Mouse (Mus musculus) retina, postnatal 1 day (tissue): ENCODE results near the gene Coq9.
A peak's percentile ranks its signal among the peaks of the same experiment; 100 is the strongest.

Source experiments
- DNase-seq: peaks from one replicate; pipeline ENCODE4 v3.0.0-alpha.2; 2012

The Coq9 gene

GRCm38 (mm10) chr8:94837662-94838574, at the start of gene Coq9, which contains the start of gene Ciapin1:
TSS of gene Coq9 (plus strand) at chr8:94838321.
TSS of gene Ciapin1 (minus strand) at chr8:94838358.
- peak; percentile 98 for DNase-seq

- no peak for DNase-seq
Observed at GRCm38 (mm10) chr8:94789256-94789955, 48.7 kb upstream of the Coq9 start.

- DNase-seq: no peak
Observed at GRCm38 (mm10) chr8:94794368-94794767, 43.8 kb upstream of the Coq9 start.

DNA sequence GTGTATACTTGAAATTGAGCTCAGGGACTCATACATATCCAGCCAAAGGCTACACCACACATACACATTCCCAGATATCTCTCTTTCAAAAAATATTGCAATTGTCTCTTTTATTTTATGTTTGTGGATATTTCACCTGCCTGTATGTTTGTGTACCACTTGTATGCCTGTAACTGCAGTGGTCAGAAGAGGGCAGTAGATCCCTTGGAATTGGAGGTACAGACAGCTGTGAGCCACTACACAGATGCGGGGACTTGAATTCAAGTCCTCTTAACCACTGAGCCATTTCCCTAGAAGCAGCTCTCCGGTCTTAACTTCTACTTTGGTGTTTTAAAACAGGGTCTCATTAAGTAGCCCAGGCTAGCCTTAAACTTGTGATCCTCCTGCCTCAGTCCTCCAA, 43.3 kb upstream of the Coq9 start:
- DNase-seq: no peak

GRCm38 (mm10) chr8:94800278-94800968, 37.7 kb upstream of the Coq9 start:
- DNase-seq: no peak

- peak; percentile 67 for DNase-seq
Observed at GRCm38 (mm10) chr8:94801293-94802095, 36.6 kb upstream of the Coq9 start.

DNA sequence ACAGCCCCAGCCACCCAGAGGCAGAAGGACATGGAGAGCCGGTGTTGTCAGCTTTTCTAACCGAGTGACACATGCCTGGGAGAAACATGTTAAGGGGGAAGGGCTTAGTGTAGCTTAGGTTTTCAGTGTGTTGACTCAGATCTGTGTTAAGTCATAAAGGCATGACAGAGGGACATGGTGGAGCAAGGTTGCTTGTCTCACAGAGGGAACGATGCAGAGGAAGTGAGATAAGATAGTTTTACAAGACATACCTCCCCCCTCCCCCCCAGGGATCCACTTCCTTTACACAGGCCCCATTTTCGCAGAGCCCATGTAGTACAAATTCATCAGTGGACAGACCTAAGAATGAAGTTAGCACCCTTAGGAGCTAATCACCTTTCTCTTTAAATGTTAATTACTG, 35.7 kb upstream of the Coq9 start:
- no peak for DNase-seq

GRCm38 (mm10) chr8:94803551-94803950, 34.6 kb upstream of the Coq9 start:
- no peak for DNase-seq

- no peak for DNase-seq
Observed at GRCm38 (mm10) chr8:94804546-94805340, 33.4 kb upstream of the Coq9 start.

DNA sequence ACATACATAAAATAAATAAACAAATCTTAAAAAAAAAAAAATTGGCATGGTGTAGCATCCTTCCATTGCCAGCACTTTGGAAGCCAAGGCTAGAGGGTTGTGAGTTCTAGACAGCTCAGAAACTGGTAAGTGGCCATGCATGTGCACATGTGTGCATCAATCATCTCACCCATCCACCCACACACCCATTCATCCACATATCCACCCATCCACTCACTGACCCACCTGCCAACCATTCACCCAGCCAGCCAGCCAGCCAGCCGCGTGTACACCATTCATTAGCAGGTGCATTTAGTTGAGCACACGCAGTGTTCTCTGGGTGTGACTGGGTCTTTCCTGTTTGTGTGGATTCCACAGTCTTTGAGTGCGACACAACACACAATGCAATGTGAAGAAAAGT, 32.3 kb upstream of the Coq9 start:
- no peak for DNase-seq

DNA sequence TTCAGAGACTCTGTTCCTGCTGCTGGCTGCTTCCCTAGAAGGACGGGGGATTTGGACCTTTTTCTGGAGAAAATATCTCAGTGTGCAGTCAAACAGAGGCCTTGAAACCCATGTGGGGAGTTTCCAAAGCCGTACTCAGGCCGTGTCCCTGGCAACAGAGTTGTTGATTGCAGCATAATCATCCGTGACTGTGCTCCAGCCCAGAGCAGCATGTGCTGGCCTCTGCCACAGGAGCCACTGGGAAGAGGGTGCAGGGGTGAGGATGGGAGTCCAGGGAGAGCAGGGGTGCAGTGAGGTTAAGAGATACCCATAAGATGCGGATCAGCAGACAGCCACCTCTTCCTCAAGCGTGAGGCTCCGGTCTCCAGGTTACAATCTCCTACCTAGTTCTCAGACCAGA, 30.6 kb upstream of the Coq9 start:
- DNase-seq: no peak

GRCm38 (mm10) chr8:94808372-94808771, 29.7 kb upstream of the Coq9 start:
- DNase-seq: no peak

- no peak for DNase-seq
Observed at GRCm38 (mm10) chr8:94810153-94810552, 28.0 kb upstream of the Coq9 start, which contains the start of gene Ccl17. TSS of gene Ccl17 (plus strand) at chr8:94810453.

- DNase-seq: no peak
Observed at GRCm38 (mm10) chr8:94810855-94811254, 27.3 kb upstream of the Coq9 start.

DNA sequence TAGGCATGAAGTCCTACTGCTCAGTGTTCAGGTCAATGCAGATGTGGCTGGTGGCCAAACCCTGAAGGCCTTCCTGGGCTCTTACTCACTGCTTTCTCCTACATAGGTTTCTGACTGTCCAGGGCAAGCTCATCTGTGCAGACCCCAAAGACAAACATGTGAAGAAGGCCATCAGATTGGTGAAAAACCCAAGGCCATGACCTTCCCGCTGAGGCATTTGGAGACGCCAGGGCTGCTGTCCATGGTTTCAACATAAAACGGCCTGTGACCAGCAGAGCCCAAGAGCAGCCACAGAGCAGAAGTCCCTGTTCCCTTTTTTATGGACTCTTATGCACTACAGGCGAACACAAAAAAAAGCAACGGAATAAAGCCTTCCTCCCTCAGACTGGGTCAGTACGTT, 26.5 kb upstream of the Coq9 start:
- DNase-seq: no peak

DNA sequence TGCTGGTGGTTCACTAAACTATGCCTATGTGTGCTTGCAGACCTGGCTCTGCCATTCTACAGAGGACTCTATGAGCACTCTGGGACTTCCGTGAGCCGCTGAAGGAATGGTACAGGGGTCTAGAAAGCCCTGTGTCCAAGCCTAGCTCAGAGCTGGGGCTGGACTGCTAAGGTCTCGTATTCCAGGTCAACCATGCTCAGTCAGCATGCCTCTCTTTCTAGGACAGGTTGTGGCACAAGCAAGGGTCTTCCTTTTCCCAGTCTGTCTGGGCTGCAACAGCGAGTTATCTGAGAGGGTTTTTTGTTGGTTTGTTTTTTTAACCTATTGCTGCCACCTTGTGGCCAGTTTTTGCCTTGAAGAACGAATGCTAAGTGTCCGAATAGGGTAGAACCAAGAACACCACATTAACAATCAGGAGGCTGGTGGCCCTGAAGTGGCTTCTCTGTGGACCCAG, 25.4 kb upstream of the Coq9 start:
- peak; percentile 92 for DNase-seq

- DNase-seq: peak; percentile 56
Observed at GRCm38 (mm10) chr8:94814556-94814955, 23.6 kb upstream of the Coq9 start.

DNA sequence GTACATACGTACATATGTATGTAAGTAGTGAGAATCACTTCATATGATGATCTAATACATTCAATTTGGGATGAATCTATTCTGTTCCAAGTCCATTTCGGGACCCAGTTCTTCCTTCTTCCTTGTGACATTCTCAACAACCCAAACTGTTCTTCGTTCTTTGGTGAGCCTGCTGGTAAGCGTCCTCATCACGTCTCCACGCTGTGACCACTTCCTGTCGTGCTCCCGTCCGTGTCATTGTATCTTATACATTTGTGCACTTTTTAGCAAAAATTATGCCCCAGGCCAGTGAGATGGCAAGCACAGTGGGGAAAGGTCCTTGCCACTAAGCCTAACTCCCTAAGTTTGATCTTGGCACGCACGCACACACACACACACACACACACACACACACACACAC, 20.2 kb upstream of the Coq9 start:
- DNase-seq: no peak

DNA sequence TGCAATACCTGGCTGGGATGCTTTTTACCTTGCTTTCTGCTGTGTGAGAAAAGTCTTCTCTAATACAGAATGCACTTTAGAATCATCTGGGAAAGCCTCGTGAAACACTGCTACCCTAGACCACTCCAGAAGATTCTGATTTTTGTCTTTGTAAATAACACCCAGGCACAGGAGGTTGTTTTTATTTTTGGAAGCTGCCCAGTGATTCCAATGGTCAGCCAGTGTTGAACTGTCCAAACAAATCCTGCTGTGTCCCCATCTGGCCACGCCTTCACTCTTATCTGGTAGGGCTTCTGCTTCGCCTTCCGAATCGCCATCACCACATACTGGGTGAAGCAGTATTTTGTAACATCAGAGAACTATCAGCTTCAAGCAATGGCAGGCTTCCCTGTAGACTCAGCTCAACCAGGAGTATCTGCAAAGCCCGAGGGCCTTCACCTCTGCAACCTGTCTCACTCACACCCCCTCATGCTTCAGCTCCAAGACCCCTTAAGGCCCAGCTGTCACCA, 18.4 kb upstream of the Coq9 start:
- DNase-seq: no peak

DNA sequence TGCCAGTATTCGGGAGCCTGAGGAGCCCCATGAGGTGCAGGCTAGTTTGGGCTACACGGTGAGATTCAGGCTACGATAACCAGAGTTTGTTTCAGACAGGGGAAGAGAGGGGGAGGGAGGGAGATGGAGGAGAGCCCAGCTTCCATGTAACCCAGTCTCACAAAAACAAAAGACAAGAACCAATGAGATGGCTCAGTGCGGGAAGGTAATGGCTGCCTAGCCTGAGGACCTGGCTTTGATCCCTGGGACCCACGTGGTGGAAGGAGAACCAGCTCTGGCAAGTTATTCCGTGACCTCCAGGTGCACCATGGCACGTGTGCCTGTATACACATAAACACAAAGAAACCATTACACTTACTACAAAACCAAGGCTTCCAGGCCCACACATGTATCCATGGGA, 17.6 kb upstream of the Coq9 start:
- DNase-seq: no peak

GRCm38 (mm10) chr8:94821381-94821780, 16.7 kb upstream of the Coq9 start:
- no peak for DNase-seq
